Mouse (Mus musculus) retina, postnatal 1 day (tissue): ENCODE results near the gene Gfer.

ENCODE experiments used
- DNase-seq: peaks from one replicate; pipeline ENCODE4 v3.0.0-alpha.2; 2012

Gene Gfer

DNA sequence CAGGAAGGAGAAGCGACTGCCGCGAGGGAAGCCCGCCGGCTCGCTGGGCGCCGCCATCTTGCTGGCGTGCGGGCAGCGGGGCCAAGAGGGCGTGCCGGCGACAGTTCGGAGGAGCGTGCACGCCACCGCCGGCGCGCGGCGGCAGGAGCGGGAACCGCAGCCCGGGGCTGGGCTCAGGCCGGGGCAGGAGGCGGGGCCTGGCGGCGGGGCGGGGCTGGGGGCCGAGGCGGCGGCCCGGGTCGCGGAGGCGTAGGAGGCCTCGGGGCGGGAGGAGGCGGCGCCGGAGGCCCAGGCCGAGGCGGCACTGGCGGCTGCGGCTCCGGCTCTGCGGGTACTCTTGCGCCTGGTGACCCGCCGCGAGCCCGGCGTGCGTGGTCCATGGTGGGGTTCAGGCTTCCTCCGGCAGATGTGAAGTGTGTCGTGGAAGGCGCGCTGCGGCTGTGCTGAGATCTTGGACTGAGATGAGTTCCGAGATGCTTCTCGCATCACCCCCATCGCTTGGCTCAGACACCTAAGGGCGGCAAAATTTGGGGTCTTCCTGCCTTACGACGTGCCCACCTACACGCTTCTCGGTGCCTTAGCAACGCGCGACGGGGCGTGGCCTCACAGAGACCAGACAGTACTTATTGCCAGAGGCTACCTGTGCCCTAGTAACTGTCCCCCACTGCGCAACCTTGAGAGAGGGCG, at the start of gene Gfer, which contains the start of gene Noxo1:
Gene Gfer (minus strand): TSS at position 146 of the 687 bp plus-strand sequence.
Gene Noxo1 (plus strand): TSS at position 224 of the 687 bp plus-strand sequence.
- DNase-seq = peak; percentile 92

DNA sequence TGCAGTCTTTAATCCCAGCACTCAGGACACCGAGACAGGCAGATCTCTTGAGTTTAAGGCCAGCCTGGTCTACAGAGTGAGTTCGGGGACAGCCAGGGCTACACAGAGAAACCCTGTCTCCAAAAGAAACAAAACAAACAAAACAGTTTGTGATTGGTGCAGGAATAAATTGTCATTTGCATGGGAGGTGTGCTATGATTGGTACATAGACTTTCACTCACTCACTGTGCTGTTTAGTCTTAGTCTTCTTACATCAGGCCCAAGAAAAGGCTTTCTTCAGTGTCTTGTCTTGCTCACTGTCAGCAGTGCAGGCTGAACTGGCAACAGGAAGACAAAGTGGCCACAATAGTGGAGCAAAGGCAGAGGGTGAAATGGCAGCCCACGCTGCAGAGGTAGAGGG, 48.4 kb upstream of the Gfer start:
- DNase-seq = no peak

DNA sequence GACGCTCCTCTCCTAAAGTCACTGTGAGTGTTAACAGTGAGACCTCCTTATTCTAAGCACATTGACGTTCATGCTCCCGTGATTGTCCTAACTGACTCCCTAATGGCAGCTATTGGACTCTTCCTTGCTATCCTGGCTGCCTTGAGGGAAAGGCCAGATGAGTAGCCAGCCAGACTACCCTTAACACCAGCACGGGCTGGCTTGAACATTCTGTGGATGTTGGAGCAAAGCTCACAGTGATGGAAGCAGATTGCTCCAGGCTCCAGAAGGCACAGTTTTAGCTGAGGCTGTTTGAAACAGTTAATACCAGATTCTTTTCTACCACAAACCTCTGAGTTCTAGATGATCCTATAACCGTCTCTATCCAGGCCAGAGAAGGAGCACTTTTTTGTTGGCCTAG, 47.9 kb upstream of the Gfer start:
- no peak for DNase-seq

DNA sequence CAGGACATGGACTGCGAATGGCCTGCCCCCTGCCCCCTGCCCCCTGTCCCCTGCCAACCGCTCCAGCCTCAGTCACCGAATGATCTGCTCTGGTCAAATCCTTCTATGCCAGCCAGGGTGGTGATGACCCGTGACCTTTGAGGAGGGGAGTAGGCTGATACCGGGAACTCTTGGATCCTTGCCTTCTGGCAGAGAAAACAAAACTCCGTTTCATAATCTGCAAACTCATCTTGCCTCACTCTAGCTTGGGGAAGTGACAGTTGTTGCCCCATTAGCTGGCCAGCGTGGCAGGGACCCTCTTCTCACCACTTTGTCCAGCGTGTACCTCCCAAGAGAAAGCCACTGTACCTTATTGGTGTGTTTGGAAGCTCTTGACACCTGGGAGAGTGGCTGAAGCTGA, 46.4 kb upstream of the Gfer start:
- no peak for DNase-seq

DNA sequence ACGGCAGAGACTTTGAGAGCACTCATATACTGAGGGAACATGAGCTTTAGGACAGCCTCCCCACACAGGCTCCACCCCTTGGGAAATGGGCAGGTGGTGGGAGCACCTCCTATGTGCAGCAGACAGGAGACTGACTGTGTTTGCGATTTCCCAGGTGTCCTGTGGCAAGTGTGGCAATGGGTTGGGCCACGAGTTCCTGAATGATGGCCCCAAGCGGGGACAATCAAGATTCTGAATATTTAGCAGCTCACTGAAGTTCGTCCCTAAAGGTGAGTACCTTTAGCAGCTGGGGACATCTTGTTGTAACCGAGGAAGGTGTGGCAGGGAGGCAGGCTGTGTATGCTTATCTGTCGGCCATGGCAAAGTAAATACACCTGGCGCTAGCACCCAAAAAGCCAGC, 44.0 kb upstream of the Gfer start:
- no peak for DNase-seq

DNA sequence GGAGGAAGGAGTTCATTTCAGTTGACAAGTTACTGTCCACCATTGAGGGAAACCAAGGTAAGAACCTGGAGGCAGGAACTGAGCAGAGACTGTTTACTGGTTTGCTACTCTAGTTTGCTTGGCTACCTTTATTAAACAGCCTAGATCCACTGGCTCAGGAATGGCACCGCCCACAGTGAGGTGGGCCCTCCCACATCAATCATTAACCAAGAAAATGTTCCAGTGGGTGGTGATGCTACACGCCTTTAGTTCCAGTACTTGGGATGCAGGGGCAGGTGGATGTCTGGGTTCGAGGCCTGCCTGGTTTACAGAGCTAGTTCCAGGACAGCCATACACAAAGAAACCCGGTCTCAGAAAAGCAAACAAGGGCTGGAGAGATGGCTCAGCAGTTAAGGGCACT, 42.3 kb upstream of the Gfer start:
- DNase-seq = no peak

DNA sequence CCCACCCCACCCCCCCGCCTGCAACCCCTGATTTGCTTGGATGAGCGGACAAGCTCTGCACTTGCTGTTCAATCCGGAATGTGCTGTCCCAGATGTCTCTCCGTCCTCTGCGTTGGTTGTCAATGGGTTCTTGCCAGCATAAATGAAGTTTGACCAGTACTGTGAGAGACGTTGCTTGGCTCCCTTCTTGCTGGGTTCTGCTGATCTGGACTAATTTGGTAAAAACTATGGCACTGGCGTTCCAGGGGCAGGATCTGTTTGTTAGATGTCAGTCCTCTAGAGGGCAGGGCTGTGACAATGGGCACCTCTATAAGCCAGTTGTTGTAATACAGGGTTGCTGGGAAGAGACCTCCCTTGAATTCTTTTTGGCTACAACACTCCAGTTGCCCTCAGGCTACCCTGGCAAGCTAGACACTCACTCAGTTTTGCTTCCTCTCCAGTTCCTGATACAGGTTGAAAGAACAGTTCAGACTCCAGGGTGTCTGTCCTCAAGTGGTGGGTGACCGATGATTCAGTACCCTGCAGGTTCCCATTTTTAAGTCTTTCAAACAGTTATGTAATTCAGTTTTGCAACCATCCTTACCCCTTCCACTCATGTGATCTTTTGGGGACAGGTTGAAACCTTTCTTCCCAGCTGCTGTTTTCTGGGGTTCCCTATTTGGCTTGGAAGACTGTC, 41.3 kb upstream of the Gfer start:
- DNase-seq = no peak

DNA sequence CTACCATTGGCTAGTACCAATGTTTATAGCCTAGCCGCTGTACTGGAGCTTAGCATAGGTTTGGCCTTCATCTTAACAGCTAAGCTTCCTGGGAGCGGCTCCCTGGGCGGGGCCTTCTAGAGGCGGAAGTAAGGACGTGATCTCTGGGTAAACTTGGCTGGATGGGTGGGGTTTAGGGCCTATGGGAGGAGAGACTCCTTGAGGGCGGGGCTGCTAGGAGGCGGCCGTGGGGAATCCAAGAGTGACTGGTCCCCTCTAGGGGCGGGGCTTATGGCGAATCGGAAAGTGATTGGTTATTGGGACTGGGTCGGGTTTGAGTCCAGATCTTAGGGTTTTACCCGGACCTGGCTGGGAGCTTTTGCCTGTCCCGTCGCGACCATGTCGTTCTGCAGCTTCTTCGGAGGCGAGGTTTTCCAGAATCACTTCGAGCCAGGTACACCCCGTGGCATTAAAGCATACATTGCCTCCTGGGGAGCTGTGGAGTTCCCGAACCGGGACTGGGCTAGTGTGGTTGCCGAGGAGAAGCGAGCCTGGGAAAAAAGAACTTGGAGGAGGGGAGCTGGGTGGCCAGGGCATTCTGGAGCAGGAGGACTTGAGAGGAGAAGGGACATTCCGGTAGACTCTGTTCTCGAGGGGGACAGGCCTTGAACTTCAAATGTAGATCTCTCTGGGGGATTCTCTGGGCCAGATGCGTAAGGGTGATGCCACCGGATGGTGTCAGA, 40.5 kb upstream of the Gfer start, which contains the start of gene Msrb1:
Gene Msrb1 (plus strand): TSS at position 313 of the 722 bp plus-strand sequence.
- peak; percentile 99 for DNase-seq

DNA sequence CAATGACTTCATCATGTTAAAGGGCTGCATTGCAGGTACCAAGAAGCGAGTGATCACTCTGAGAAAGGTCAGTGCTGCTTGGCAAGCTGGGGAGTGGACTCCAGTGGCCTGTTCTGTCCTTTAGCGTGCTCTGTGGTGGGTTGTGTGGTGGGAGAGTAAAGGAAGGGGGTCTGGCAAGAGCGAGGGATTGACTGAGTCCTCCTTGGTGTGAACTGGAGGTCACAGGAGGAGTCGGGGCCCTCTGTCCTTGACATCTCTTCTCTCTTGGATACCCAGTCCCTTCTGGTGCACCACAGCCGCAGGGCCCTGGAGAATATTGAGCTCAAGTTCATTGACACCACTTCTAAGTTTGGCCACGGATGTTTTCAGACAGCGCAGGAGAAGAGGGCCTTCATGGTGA, 39.5 kb upstream of the Gfer start:
- DNase-seq = no peak

DNA sequence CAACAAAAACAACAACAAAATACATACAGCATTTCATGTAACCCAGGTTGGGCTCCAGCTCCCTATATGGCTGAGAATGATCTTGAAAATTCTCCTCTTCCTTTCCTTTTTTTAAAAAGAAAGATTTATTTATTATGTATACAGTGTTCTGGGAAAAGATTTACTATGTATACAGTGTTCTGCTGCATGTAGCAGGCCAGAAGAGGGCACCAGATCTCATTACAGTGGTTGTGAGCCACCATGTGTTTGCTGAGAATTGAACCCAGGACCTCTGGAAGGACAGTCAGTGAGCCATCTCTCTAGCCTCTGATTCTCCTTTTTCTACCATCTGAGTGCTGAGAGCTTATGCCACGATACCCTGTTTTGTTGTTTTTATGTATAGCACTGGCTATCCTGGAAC, 38.6 kb upstream of the Gfer start:
- DNase-seq = no peak

DNA sequence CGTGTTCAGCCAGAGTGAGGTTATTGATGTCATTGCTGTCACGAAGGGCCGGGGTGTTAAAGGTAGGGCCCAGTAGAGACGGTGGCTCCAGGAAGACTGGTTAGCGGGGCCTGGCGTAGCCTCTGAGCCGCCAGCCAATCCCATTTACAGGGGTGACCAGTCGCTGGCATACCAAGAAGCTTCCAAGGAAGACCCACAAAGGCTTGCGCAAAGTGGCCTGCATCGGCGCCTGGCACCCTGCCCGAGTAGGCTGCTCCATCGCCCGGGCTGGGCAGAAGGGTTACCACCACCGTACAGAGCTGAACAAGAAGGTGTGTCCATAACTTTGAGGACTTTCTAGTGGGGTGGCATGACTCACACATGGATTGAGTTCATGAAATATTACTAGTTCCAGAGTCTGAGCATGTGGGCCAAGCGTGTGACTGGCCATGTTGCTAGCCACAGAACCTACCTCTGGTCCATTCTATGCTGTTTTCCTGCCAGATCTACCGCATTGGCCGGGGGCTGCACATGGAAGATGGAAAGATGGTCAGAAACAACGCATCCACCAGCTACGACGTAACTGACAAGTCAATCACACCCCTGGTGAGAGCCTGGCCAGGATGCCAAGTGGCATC, 37.6 kb upstream of the Gfer start:
- no peak for DNase-seq

DNA sequence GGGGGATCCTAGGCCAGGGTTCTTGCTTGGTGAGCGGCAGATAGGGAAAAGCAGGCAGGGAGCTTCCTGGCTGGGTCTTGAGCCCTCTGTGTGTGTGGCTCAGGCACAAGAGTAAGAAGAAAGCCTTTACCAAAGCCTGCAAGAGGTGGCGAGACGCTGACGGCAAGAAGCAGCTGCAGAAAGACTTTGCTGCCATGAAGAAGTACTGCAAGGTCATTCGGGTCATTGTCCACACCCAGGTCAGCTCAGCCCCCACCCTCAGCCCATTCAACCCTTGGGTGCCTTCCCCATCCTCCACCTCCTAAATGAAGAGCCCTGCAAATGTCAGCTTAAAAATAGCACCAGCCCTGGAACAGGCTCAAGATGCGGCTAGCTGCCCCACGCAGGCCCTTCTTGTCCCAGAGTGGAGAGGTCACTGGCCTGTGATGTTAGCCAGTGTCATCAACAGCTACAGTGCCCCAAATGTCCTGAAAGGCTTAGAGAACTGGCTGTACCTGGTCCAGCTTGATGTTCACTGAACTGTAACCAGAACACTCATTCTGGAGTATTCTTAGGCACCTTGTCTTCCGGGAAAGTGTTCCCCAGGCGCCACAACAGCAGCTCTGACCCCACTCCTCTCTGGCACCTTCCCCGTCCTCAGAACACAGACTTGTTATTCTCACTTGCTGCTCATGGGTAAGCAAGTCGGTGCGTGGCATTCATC, 36.4 kb upstream of the Gfer start:
- no peak for DNase-seq

DNA sequence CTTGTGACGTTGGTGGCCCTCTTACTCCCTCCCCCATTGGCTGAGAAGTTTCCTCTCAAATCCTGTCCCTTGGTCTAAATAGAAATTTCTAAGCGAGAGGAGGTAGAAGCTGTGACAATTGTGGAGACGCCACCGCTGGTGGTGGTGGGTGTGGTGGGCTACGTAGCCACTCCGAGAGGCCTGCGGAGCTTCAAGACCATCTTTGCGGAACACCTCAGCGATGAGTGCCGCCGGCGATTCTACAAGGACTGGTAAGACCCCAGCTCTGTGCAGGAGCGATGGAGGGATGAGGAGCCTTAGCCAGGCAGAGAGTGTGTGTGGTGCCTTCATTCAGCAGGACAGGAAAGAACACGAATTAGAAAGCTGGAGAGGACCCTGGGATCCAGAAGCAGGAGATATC, 34.8 kb upstream of the Gfer start:
- no peak for DNase-seq

DNA sequence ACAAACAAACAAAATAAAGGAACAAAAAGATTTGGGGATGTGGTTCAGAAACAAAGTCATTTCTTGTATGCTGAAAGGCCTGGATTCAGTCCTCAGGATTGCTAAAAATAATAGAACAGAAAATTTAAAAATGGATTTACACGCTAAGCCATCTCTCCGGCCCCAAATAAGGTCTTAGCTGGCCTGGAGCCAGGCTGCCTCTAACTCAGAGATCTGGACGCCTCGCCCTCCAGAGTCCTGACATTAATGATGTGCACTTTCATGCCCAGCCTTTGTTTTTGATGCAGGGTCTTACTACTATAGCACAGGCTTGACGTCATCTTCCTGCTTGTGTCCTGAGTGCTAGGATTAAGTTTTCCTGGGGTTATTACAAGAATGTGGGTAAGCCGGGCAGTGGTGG, 33.1 kb upstream of the Gfer start:
- DNase-seq = no peak

DNA sequence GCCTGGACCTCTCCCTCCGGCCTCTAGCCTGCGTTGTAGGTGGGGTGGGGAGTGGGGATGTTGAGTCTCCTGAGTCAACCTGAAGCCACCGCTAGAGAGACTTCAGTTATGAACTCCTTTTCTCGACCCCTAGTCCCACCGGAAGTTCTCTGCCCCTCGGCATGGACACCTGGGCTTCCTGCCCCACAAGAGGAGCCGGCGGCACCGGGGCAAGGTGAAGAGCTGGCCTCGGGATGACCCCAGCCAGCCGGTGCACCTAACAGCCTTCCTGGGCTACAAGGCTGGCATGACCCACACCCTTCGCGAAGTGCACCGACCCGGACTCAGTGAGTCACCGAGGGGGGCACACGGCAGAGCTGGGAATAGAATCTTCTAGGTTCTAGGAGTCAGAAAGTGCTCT, 32.2 kb upstream of the Gfer start:
- no peak for DNase-seq

DNA sequence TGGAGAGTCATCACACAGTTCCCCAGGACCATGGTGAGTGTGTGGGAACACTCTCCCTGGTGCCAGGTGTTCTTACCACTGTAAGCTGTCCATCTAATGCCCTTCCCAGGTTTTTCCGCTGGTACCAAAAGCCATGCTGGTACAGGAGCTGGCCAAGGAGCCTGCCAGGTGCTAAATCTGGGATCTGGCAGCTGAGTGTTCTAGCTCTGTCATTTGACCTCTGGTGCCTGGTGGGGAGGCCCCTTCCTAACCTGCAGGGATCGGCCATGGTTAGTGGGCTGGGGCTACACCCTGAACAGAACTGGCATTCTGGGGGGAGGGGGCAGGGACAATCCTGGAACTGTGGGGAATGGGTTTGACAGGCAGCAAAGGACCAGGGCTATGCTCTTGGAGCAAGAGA, 31.7 kb upstream of the Gfer start, which contains the start of gene Rpl3l:
Gene Rpl3l (plus strand): TSS at position 203 of the 400 bp plus-strand sequence.
- DNase-seq = no peak

DNA sequence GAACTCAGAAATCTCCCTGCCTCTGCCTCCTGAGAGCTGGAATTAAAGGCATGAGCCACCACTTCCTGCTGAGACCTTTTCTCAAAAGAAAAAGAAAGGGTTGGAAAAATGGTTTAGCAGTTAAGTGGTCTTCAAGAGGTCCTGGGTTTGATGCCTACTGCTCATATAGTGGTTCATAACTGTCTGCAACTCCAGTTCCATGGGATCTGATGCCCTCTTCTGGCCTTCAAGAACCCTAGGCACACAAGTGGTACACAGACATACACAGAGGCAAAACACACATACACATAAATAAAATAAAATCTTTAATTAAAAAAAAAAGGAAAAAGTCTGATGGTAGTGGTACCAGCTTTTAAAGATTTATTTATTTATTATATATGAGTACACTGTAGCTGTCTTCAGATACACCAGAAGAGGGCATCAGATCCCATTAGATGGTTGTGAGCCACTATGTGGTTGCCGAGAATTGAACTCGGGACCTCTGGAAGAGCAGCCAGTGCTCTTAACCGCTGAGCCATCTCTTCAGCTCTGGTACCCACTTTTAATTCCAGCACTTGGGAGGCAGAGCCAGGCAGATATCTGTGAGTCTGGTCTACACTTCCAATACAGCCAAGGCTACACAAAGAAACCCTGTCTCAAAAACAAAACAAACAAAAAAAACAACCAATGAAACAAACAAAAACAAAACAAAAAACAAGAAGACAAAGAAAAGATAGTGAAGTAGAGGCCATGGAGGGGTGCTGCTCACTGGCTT, 29.9 kb upstream of the Gfer start:
- no peak for DNase-seq

DNA sequence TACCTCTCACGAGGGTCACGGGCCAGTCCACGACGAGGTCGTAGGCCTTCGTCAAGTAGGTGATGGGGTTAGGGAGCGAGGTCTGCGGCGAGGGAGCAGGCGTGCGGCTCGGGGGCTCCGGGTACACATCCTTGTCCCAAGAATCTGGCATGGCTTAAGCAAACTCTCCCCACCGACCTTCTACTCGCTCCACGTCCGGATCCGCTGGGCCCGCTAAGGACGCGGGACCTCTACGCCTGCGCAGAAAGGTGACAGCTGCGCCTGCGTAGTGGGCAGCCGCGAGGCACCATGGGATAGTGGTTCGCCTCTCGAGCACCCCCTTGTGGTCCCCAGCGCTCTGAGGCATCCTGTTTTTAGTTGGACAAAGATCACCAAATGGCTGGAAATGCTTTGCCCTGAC, 28.2 kb upstream of the Gfer start, which contains the start of gene Ndufb10:
Gene Ndufb10 (minus strand): TSS at position 295 of the 400 bp plus-strand sequence.
- peak; percentile 95 for DNase-seq

DNA sequence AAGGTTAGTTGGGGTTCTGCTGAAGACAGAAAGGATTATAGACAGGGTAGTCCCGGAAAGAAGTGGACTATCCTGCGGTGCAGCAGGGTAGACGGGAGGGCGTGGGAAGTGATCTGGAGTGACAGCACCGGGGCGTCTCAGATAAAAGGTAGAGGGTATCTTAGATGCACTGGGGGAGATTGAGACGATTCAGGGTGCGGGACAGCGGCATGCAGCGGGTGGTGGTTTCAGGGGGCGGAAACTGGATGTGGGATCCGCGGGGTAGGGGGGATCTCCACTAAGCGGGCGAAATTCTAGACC, 27.9 kb upstream of the Gfer start:
- no peak for DNase-seq

DNA sequence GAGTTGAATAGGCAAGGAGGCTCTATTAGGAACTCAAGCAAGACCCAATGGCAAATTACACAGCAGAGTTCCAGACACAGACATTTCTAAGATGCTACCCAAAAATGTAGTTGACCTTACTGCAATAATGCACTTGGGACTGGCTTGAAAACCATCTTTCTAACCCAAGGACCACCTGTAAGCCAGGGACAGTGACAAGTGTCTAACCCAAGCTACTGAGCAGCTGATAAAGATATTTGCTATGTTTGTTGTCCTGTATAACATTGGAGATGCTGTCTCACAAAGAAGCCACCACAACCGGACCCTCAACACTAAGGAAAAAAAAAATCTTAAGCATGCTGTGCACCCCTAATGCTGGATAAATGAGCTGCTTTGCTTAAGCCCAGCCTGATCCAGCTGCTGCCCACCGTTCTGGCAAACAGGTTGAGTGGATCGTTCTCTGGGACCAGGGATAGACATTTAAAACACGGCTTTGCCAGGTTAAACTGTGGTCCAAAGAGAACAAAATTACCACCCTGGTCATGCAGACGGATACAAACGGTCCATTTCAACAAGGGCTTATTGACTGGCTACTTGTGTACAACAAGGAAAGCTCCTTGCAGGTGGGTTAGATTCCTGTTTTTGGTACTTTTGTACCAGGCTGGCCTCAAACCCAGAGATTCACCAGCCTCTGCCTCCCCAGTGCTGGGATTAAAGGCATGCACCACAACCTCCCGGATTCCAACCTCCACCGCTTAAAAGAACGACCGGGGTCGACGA, 27.3 kb upstream of the Gfer start:
- DNase-seq = no peak

DNA sequence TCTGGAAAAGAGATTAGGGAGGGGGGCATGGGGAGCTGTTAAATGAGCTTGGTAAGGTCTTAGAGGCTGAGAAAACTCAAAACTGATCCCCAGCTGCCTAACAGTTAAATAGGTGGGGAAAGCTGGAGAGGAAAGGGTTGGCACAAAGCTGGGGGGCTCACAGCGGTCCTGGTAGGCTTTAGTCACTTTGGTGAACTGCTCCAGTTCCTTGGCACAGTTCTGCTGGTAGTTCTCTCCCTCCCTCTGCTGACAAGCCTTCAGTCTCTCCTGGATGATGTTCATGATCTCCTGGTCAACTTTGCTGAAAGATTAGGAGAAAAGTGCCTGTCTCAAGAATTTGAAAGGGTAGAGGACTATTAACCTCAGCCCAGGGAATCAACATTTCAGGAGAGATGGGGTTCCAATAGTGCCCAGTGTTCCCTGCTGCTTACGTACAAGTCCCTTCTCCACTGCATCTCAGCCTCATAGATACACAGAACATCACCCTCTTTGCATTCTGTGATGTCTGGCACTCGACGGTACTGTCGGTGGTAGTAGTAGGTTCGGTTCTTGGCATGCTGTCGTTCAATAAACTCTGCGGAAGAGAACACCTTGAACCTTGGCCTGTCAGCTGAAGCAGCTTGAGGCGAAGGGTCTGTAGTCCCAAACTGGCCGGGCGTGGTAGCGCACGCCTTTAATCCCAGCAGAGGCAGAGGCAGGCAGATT, 26.4 kb upstream of the Gfer start:
- no peak for DNase-seq
